Mouse (Mus musculus): ENCODE measurements at regions not wholly inside any gene's neighbourhood (a gene's known extent, or its start where the extent isn't known, plus 50 kb on each side); places are given as distances from the start of the nearest gene placed in this dataset.

DNA sequence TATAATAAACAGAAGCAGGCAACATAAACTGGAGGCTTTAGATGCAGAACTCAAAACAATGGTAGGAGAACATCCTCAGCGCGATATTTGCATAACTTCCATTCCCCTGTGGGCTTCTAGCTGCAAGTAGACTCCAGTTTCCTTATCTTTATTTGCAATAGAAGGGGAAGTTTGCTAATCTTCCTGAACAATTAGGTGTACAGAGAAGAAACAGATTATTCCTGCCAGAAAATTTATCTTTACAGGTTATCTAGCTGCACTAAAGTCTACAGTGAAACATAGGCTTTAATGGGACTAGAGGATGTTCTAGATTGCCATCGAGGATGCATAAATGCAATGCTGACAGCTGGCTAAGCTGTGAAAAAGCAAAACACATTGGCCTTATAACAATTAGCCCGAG is 1544.0 kb downstream of the Efna5 start:
- DNase-seq (ENCODE audit: low spot score) (no peak), ATAC-seq (ENCODE audit: insufficient read depth, low FRiP score, low TSS enrichment) (no peak)
- WGBS = 89% methylated on average over 4 of the region's 4 CpGs
- Histone ChIP-seq H3K9me3 (ENCODE audit: control insufficient read depth, low read length) (no peaks in the 10 kb centered on the region), H3K9ac (ENCODE audit: low read length) (no peak overlapping the region), H3K4me3 (ENCODE audit: low read depth, low read length) (no peak overlapping the region), H3K27me3 (ENCODE audit: control insufficient read depth, insufficient read depth, low read length) (no peaks in the 10 kb centered on the region), H3K4me1 (ENCODE audit: control insufficient read depth, insufficient read depth, low read length) (no peaks in the 10 kb centered on the region), H3K36me3 (ENCODE audit: control insufficient read depth, insufficient read depth, low read length) (no peaks in the 10 kb centered on the region), H3K27ac (ENCODE audit: low read depth, low read length) (no peak overlapping the region), H3K4me2 (ENCODE audit: low read depth) (no peak overlapping the region)

GRCm38 (mm10) chr17:61325401-61325800 is 1555.7 kb downstream of the Efna5 start:
- H3K4me3 ChIP-seq (ENCODE audit: low read depth, low read length) = no peak overlapping the region
- H3K9me3 ChIP-seq (ENCODE audit: control insufficient read depth, low read length) = no peaks in the 10 kb centered on the region
- H3K9ac ChIP-seq (ENCODE audit: low read length) = no peak overlapping the region
- H3K27ac ChIP-seq (ENCODE audit: low read depth, low read length) = no peak overlapping the region
- ATAC-seq (ENCODE audit: insufficient read depth, low FRiP score, low TSS enrichment) = no peak
- no peaks in the 10 kb centered on the region for H3K4me1 ChIP-seq (ENCODE audit: control insufficient read depth, insufficient read depth, low read length)
- H3K27me3 ChIP-seq (ENCODE audit: control insufficient read depth, insufficient read depth, low read length) = no peaks in the 10 kb centered on the region
- no peak for DNase-seq (ENCODE audit: low spot score)
- H3K4me2 ChIP-seq (ENCODE audit: low read depth) = no peak overlapping the region
- no peaks in the 10 kb centered on the region for H3K36me3 ChIP-seq (ENCODE audit: control insufficient read depth, insufficient read depth, low read length)

GRCm38 (mm10) chr17:61320865-61321264 is 1560.3 kb downstream of the Efna5 start:
- ATAC-seq (ENCODE audit: insufficient read depth, low FRiP score, low TSS enrichment) = no peak

DNA sequence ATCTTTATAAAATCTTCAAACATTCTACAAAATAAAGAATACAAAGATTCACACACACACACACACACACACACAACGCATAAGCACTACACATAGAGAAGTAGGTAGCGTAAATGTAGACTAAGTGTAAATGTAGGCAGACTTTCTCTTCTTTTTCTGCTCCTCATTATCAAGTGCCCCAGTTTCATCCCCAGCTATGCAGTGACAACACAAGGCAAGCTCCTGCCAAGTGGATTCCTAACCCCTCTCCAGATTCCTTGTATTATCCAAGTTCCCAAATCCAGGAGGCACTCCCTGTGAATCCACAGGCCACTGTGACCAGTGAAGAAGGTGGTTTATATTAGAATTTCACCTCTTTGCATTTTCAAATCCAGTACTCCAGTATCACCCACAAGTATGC is 1567.7 kb downstream of the Efna5 start:
- Histone ChIP-seq H3K4me3 (ENCODE audit: low read depth, low read length) (no peak overlapping the region), H3K27me3 (ENCODE audit: control insufficient read depth, insufficient read depth, low read length) (no peaks in the 10 kb centered on the region), H3K4me1 (ENCODE audit: control insufficient read depth, insufficient read depth, low read length) (no peaks in the 10 kb centered on the region), H3K36me3 (ENCODE audit: control insufficient read depth, insufficient read depth, low read length) (no peaks in the 10 kb centered on the region), H3K9me3 (ENCODE audit: control insufficient read depth, low read length) (no peaks in the 10 kb centered on the region), H3K9ac (ENCODE audit: low read length) (no peak overlapping the region), H3K27ac (ENCODE audit: low read depth, low read length) (no peak overlapping the region), H3K4me2 (ENCODE audit: low read depth) (no peak overlapping the region)
- ATAC-seq (ENCODE audit: insufficient read depth, low FRiP score, low TSS enrichment) (no peak), DNase-seq (ENCODE audit: low spot score) (no peak)
- WGBS = 95% methylated on average over 2 of the region's 2 CpGs

More at GRCm38 (mm10) chr17:61320865-61321264, 1560.3 kb downstream of the Efna5 start:
- H3K4me1 ChIP-seq (ENCODE audit: control insufficient read depth, insufficient read depth, low read length) = no peaks in the 10 kb centered on the region
- no peak overlapping the region for H3K4me3 ChIP-seq (ENCODE audit: low read depth, low read length)
- no peaks in the 10 kb centered on the region for H3K9me3 ChIP-seq (ENCODE audit: control insufficient read depth, low read length)
- DNase-seq (ENCODE audit: low spot score) = no peak
- H3K27me3 ChIP-seq (ENCODE audit: control insufficient read depth, insufficient read depth, low read length) = no peaks in the 10 kb centered on the region
- no peak overlapping the region for H3K27ac ChIP-seq (ENCODE audit: low read depth, low read length)
- 66% methylated on average over 4 of the region's 4 CpGs for WGBS
- no peak overlapping the region for H3K4me2 ChIP-seq (ENCODE audit: low read depth)
- H3K9ac ChIP-seq (ENCODE audit: low read length) = no peak overlapping the region
- no peaks in the 10 kb centered on the region for H3K36me3 ChIP-seq (ENCODE audit: control insufficient read depth, insufficient read depth, low read length)

GRCm38 (mm10) chr17:61311189-61311588 is 1569.9 kb downstream of the Efna5 start:
- ATAC-seq (ENCODE audit: insufficient read depth, low FRiP score, low TSS enrichment) (no peak), DNase-seq (ENCODE audit: low spot score) (no peak)
- no peak overlapping the region for H3K4me3 ChIP-seq (ENCODE audit: low read depth, low read length)
- no peaks in the 10 kb centered on the region for H3K36me3 ChIP-seq (ENCODE audit: control insufficient read depth, insufficient read depth, low read length)
- no peaks in the 10 kb centered on the region for H3K4me1 ChIP-seq (ENCODE audit: control insufficient read depth, insufficient read depth, low read length)
- H3K27me3 ChIP-seq (ENCODE audit: control insufficient read depth, insufficient read depth, low read length) = no peaks in the 10 kb centered on the region
- no peak overlapping the region for H3K4me2 ChIP-seq (ENCODE audit: low read depth)
- no peaks in the 10 kb centered on the region for H3K9me3 ChIP-seq (ENCODE audit: control insufficient read depth, low read length)
- 71% methylated on average over 4 of the region's 4 CpGs for WGBS
- no peak overlapping the region for H3K9ac ChIP-seq (ENCODE audit: low read length)
- no peak overlapping the region for H3K27ac ChIP-seq (ENCODE audit: low read depth, low read length)

DNA sequence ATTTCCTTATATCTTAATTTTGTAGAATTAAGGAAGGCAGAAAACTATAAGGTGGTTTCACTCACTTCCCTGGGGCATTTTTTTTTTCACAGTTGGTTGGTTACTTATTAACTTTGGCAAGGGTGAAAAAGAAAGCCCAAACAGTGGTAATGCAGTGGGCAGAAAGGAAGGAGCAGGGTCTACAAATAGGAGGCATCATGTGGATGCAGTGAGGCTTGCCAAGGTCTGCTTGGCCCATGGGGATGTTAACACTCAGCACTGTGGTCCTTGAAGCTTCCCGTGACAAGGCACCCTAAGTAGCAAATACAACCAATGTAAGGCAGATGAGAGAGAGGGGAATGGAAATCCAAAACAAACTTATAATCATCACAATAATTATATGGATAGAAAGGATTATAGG is 1577.5 kb downstream of the Efna5 start:
- Histone ChIP-seq H3K27me3 (ENCODE audit: control insufficient read depth, insufficient read depth, low read length) (no peaks in the 10 kb centered on the region), H3K4me3 (ENCODE audit: low read depth, low read length) (no peak overlapping the region), H3K4me1 (ENCODE audit: control insufficient read depth, insufficient read depth, low read length) (no peaks in the 10 kb centered on the region), H3K9ac (ENCODE audit: low read length) (no peak overlapping the region), H3K9me3 (ENCODE audit: control insufficient read depth, low read length) (no peaks in the 10 kb centered on the region), H3K4me2 (ENCODE audit: low read depth) (no peak overlapping the region), H3K27ac (ENCODE audit: low read depth, low read length) (no peak overlapping the region), H3K36me3 (ENCODE audit: control insufficient read depth, insufficient read depth, low read length) (no peaks in the 10 kb centered on the region)
- DNase-seq (ENCODE audit: low spot score) (no peak), ATAC-seq (ENCODE audit: insufficient read depth, low FRiP score, low TSS enrichment) (no peak)
- WGBS = 74% methylated on average over 1 of the region's 1 CpGs

GRCm38 (mm10) chr17:61301984-61302383 is 1579.1 kb downstream of the Efna5 start:
- ATAC-seq (ENCODE audit: insufficient read depth, low FRiP score, low TSS enrichment) = no peak
- WGBS = 86% methylated on average over 1 of the region's 1 CpGs
- no peaks in the 10 kb centered on the region for H3K4me1 ChIP-seq (ENCODE audit: control insufficient read depth, insufficient read depth, low read length)
- no peak overlapping the region for H3K27ac ChIP-seq (ENCODE audit: low read depth, low read length)
- no peaks in the 10 kb centered on the region for H3K9me3 ChIP-seq (ENCODE audit: control insufficient read depth, low read length)
- H3K4me2 ChIP-seq (ENCODE audit: low read depth) = no peak overlapping the region
- no peak overlapping the region for H3K9ac ChIP-seq (ENCODE audit: low read length)
- H3K27me3 ChIP-seq (ENCODE audit: control insufficient read depth, insufficient read depth, low read length) = no peaks in the 10 kb centered on the region
- no peak overlapping the region for H3K4me3 ChIP-seq (ENCODE audit: low read depth, low read length)
- DNase-seq (ENCODE audit: low spot score) = no peak
- no peaks in the 10 kb centered on the region for H3K36me3 ChIP-seq (ENCODE audit: control insufficient read depth, insufficient read depth, low read length)

- Histone ChIP-seq H3K9me3 (ENCODE audit: control insufficient read depth, low read length) (no peaks in the 10 kb centered on the region), H3K9ac (ENCODE audit: low read length) (no peak overlapping the region), H3K4me3 (ENCODE audit: low read depth, low read length) (no peak overlapping the region), H3K4me2 (ENCODE audit: low read depth) (no peak overlapping the region), H3K4me1 (ENCODE audit: control insufficient read depth, insufficient read depth, low read length) (no peaks in the 10 kb centered on the region), H3K27ac (ENCODE audit: low read depth, low read length) (no peak overlapping the region), H3K27me3 (ENCODE audit: control insufficient read depth, insufficient read depth, low read length) (no peaks in the 10 kb centered on the region), H3K36me3 (ENCODE audit: control insufficient read depth, insufficient read depth, low read length) (no peaks in the 10 kb centered on the region)
- no peak for DNase-seq (ENCODE audit: low spot score)
- ATAC-seq (ENCODE audit: insufficient read depth, low FRiP score, low TSS enrichment) = no peak
These were observed 1579.9 kb downstream of the Efna5 start for GRCm38 (mm10) chr17:61301171-61301570.

GRCm38 (mm10) chr17:61291129-61291528 is 1590.0 kb downstream of the Efna5 start:
- H3K36me3 ChIP-seq (ENCODE audit: control insufficient read depth, insufficient read depth, low read length) = no peaks in the 10 kb centered on the region

More at GRCm38 (mm10) chr17:61291129-61291528, 1590.0 kb downstream of the Efna5 start:
- Histone ChIP-seq H3K4me3 (ENCODE audit: low read depth, low read length) (no peak overlapping the region), H3K9me3 (ENCODE audit: control insufficient read depth, low read length) (no peaks in the 10 kb centered on the region), H3K9ac (ENCODE audit: low read length) (no peak overlapping the region), H3K27me3 (ENCODE audit: control insufficient read depth, insufficient read depth, low read length) (no peaks in the 10 kb centered on the region), H3K27ac (ENCODE audit: low read depth, low read length) (no peak overlapping the region), H3K4me1 (ENCODE audit: control insufficient read depth, insufficient read depth, low read length) (no peaks in the 10 kb centered on the region), H3K4me2 (ENCODE audit: low read depth) (no peak overlapping the region)
- no peak for DNase-seq (ENCODE audit: low spot score)
- WGBS = 82% methylated on average over 3 of the region's 3 CpGs
- ATAC-seq (ENCODE audit: insufficient read depth, low FRiP score, low TSS enrichment) = no peak
